Mouse (Mus musculus): Measurements from ENCODE around the gene Olfr52. TPM values are rescaled to one million over a fixed set of nuclear protein-coding genes. Genes with fewer than 3 reads are reported as not detected.
"Not testable (repeated sequence)": the region's sequence is repeated elsewhere in the genome, so short reads cannot be mapped to it uniquely, and the experiment has no call there.

The Olfr52 gene
- not detected in 2 replicates for total RNA-seq (2015; ENCODE audit: low replicate concordance)
- total RNA-seq (2017; ENCODE audit: low replicate concordance), result not detected in 2 replicates

GRCm38 (mm10) chr2:86185583-86185982 is at the start of gene Olfr52:
TSS of gene Olfr52 (minus strand) at chr2:86185683.
- no peak for ATAC-seq (replicated peaks; ENCODE audit: low FRiP score, poor library complexity, severe bottlenecking)

- ATAC-seq (replicated peaks; ENCODE audit: low FRiP score, poor library complexity, severe bottlenecking), result no peak
Measured at GRCm38 (mm10) chr2:86231301-86231700, 45.8 kb upstream of the Olfr52 start, which contains the start of gene Olfr1047. TSS of gene Olfr1047 (minus strand) at chr2:86231401.

GRCm38 (mm10) chr2:86219214-86219613 is 33.7 kb upstream of the Olfr52 start, which contains the start of gene Olfr1046:
TSS of gene Olfr1046 (minus strand) at chr2:86219314.
- no peak for ATAC-seq (replicated peaks; ENCODE audit: low FRiP score, poor library complexity, severe bottlenecking)

GRCm38 (mm10) chr2:86202909-86203308 is 17.4 kb upstream of the Olfr52 start, which contains the start of gene Olfr1045:
TSS of gene Olfr1045 (minus strand) at chr2:86203009.
- ATAC-seq (replicated peaks; ENCODE audit: low FRiP score, poor library complexity, severe bottlenecking), result no peak

- no peak for ATAC-seq (replicated peaks; ENCODE audit: low FRiP score, poor library complexity, severe bottlenecking)
Measured at GRCm38 (mm10) chr2:86195863-86196262, 10.4 kb upstream of the Olfr52 start.

GRCm38 (mm10) chr2:86179950-86180349 is 5.5 kb downstream of the Olfr52 start:
- no peak for ATAC-seq (replicated peaks; ENCODE audit: low FRiP score, poor library complexity, severe bottlenecking)

- ATAC-seq (replicated peaks; ENCODE audit: low FRiP score, poor library complexity, severe bottlenecking), result no peak
Measured at GRCm38 (mm10) chr2:86177720-86178119, 7.8 kb downstream of the Olfr52 start, which contains the start of gene Olfr1044. TSS of gene Olfr1044 (minus strand) at chr2:86177820.

- ATAC-seq (replicated peaks; ENCODE audit: low FRiP score, poor library complexity, severe bottlenecking), result not testable (repeated sequence)
Measured at GRCm38 (mm10) chr2:86175422-86175821, 10.1 kb downstream of the Olfr52 start.

GRCm38 (mm10) chr2:86167422-86167821 is 18.1 kb downstream of the Olfr52 start, which contains the start of gene Olfr1043:
TSS of gene Olfr1043 (minus strand) at chr2:86167522.
- no peak for ATAC-seq (replicated peaks; ENCODE audit: low FRiP score, poor library complexity, severe bottlenecking)

GRCm38 (mm10) chr2:86161738-86162137 is 23.7 kb downstream of the Olfr52 start, which contains the start of gene Olfr1042:
TSS of gene Olfr1042 (minus strand) at chr2:86161838.
- no peak for ATAC-seq (replicated peaks; ENCODE audit: low FRiP score, poor library complexity, severe bottlenecking)

GRCm38 (mm10) chr2:86146632-86147031 is 38.9 kb downstream of the Olfr52 start, which contains the start of gene Olfr1040:
TSS of gene Olfr1040 (minus strand) at chr2:86146732.
- ATAC-seq (replicated peaks; ENCODE audit: low FRiP score, poor library complexity, severe bottlenecking), result no peak

- ATAC-seq (replicated peaks; ENCODE audit: low FRiP score, poor library complexity, severe bottlenecking), result no peak
Measured at GRCm38 (mm10) chr2:86135828-86136227, 49.7 kb downstream of the Olfr52 start, which contains the start of gene Olfr1039. TSS of gene Olfr1039 (minus strand) at chr2:86135928.

Other genes with a start within 250 kb of the Olfr52 start
- gene Olfr1028, start 235.2 kb downstream of the Olfr52 start, total RNA-seq (2015; ENCODE audit: low replicate concordance), result not detected in 2 replicates
- gene Olfr1028, start 235.2 kb downstream of the Olfr52 start, total RNA-seq (2017; ENCODE audit: low replicate concordance), result not detected in 2 replicates
- gene Olfr1029, start 211.8 kb downstream of the Olfr52 start, total RNA-seq (2015; ENCODE audit: low replicate concordance), result not detected in 2 replicates
- gene Olfr1029, start 211.8 kb downstream of the Olfr52 start, total RNA-seq (2017; ENCODE audit: low replicate concordance), result not detected in 2 replicates
- not detected in 2 replicates for gene Olfr1030, start 206.4 kb downstream of the Olfr52 start, total RNA-seq (2015; ENCODE audit: low replicate concordance)
- gene Olfr1030, start 206.4 kb downstream of the Olfr52 start, total RNA-seq (2017; ENCODE audit: low replicate concordance), result not detected in 2 replicates
- not detected in 2 replicates for gene Olfr1031, start 195.4 kb downstream of the Olfr52 start, total RNA-seq (2015; ENCODE audit: low replicate concordance)
- gene Olfr1031, start 195.4 kb downstream of the Olfr52 start, total RNA-seq (2017; ENCODE audit: low replicate concordance), result not detected in 2 replicates
- gene Olfr1032, start 180.1 kb downstream of the Olfr52 start, total RNA-seq (2015; ENCODE audit: low replicate concordance), result not detected in 2 replicates
- gene Olfr1032, start 180.1 kb downstream of the Olfr52 start, total RNA-seq (2017; ENCODE audit: low replicate concordance), result not detected in 2 replicates
- not detected in 2 replicates for gene Olfr1033, start 165.1 kb downstream of the Olfr52 start, total RNA-seq (2015; ENCODE audit: low replicate concordance)
- not detected in 2 replicates for gene Olfr1033, start 165.1 kb downstream of the Olfr52 start, total RNA-seq (2017; ENCODE audit: low replicate concordance)
- gene Olfr1034, start 139.8 kb downstream of the Olfr52 start, total RNA-seq (2015; ENCODE audit: low replicate concordance), result not detected in 2 replicates
- not detected in 2 replicates for gene Olfr1034, start 139.8 kb downstream of the Olfr52 start, total RNA-seq (2017; ENCODE audit: low replicate concordance)
- not detected in 2 replicates for gene Olfr1036, start 111.7 kb downstream of the Olfr52 start, total RNA-seq (2015; ENCODE audit: low replicate concordance)
- gene Olfr1036, start 111.7 kb downstream of the Olfr52 start, total RNA-seq (2017; ENCODE audit: low replicate concordance), result not detected in 2 replicates
- not detected in 2 replicates for gene Olfr1037, start 98.3 kb downstream of the Olfr52 start, total RNA-seq (2015; ENCODE audit: low replicate concordance)
- not detected in 2 replicates for gene Olfr1037, start 98.3 kb downstream of the Olfr52 start, total RNA-seq (2017; ENCODE audit: low replicate concordance)
- not detected in 2 replicates for gene Olfr1039, start 49.8 kb downstream of the Olfr52 start, total RNA-seq (2015; ENCODE audit: low replicate concordance)
- not detected in 2 replicates for gene Olfr1039, start 49.8 kb downstream of the Olfr52 start, total RNA-seq (2017; ENCODE audit: low replicate concordance)
- not detected in 2 replicates for gene Olfr1040, start 39.0 kb downstream of the Olfr52 start, total RNA-seq (2015; ENCODE audit: low replicate concordance)
- gene Olfr1040, start 39.0 kb downstream of the Olfr52 start, total RNA-seq (2017; ENCODE audit: low replicate concordance), result not detected in 2 replicates
- gene Olfr1042, start 23.8 kb downstream of the Olfr52 start, total RNA-seq (2015; ENCODE audit: low replicate concordance), result not detected in 2 replicates
- not detected in 2 replicates for gene Olfr1042, start 23.8 kb downstream of the Olfr52 start, total RNA-seq (2017; ENCODE audit: low replicate concordance)
- not detected in 2 replicates for gene Olfr1043, start 18.2 kb downstream of the Olfr52 start, total RNA-seq (2015; ENCODE audit: low replicate concordance)
- gene Olfr1043, start 18.2 kb downstream of the Olfr52 start, total RNA-seq (2017; ENCODE audit: low replicate concordance), result not detected in 2 replicates
- gene Olfr1044, start 7.9 kb downstream of the Olfr52 start, total RNA-seq (2015; ENCODE audit: low replicate concordance), result not detected in 2 replicates
- gene Olfr1044, start 7.9 kb downstream of the Olfr52 start, total RNA-seq (2017; ENCODE audit: low replicate concordance), result not detected in 2 replicates
- not detected in 2 replicates for gene Olfr1045, start 17.3 kb upstream of the Olfr52 start, total RNA-seq (2015; ENCODE audit: low replicate concordance)
- gene Olfr1045, start 17.3 kb upstream of the Olfr52 start, total RNA-seq (2017; ENCODE audit: low replicate concordance), result not detected in 2 replicates
- gene Olfr1046, start 33.6 kb upstream of the Olfr52 start, total RNA-seq (2015; ENCODE audit: low replicate concordance), result not detected in 2 replicates
- not detected in 2 replicates for gene Olfr1046, start 33.6 kb upstream of the Olfr52 start, total RNA-seq (2017; ENCODE audit: low replicate concordance)
- gene Olfr1047, start 45.7 kb upstream of the Olfr52 start, total RNA-seq (2015; ENCODE audit: low replicate concordance), result not detected in 2 replicates
- not detected in 2 replicates for gene Olfr1047, start 45.7 kb upstream of the Olfr52 start, total RNA-seq (2017; ENCODE audit: low replicate concordance)
- gene Olfr1048, start 54.6 kb upstream of the Olfr52 start, total RNA-seq (2015; ENCODE audit: low replicate concordance), result not detected in 2 replicates
- gene Olfr1048, start 54.6 kb upstream of the Olfr52 start, total RNA-seq (2017; ENCODE audit: low replicate concordance), result not detected in 2 replicates
- not detected in 2 replicates for gene Olfr1049, start 72.6 kb upstream of the Olfr52 start, total RNA-seq (2015; ENCODE audit: low replicate concordance)
- not detected in 2 replicates for gene Olfr1049, start 72.6 kb upstream of the Olfr52 start, total RNA-seq (2017; ENCODE audit: low replicate concordance)
- not detected in 2 replicates for gene Olfr1051, start 93.4 kb upstream of the Olfr52 start, total RNA-seq (2015; ENCODE audit: low replicate concordance)
- not detected in 2 replicates for gene Olfr1051, start 93.4 kb upstream of the Olfr52 start, total RNA-seq (2017; ENCODE audit: low replicate concordance)
- not detected in 2 replicates for gene Olfr1052, start 106.8 kb upstream of the Olfr52 start, total RNA-seq (2015; ENCODE audit: low replicate concordance)
- gene Olfr1052, start 106.8 kb upstream of the Olfr52 start, total RNA-seq (2017; ENCODE audit: low replicate concordance), result not detected in 2 replicates
- not detected in 2 replicates for gene Olfr1053, start 129.6 kb upstream of the Olfr52 start, total RNA-seq (2015; ENCODE audit: low replicate concordance)
- gene Olfr1053, start 129.6 kb upstream of the Olfr52 start, total RNA-seq (2017; ENCODE audit: low replicate concordance), result not detected in 2 replicates
- not detected in 2 replicates for gene Olfr1054, start 149.8 kb upstream of the Olfr52 start, total RNA-seq (2015; ENCODE audit: low replicate concordance)
- gene Olfr1054, start 149.8 kb upstream of the Olfr52 start, total RNA-seq (2017; ENCODE audit: low replicate concordance), result not detected in 2 replicates
- not detected in 2 replicates for gene Olfr1055, start 164.6 kb upstream of the Olfr52 start, total RNA-seq (2015; ENCODE audit: low replicate concordance)
- not detected in 2 replicates for gene Olfr1055, start 164.6 kb upstream of the Olfr52 start, total RNA-seq (2017; ENCODE audit: low replicate concordance)
- gene Olfr1056, start 176.8 kb upstream of the Olfr52 start, total RNA-seq (2015; ENCODE audit: low replicate concordance), result not detected in 2 replicates
- gene Olfr1056, start 176.8 kb upstream of the Olfr52 start, total RNA-seq (2017; ENCODE audit: low replicate concordance), result not detected in 2 replicates
- not detected in 2 replicates for gene Olfr1057, start 192.7 kb upstream of the Olfr52 start, total RNA-seq (2015; ENCODE audit: low replicate concordance)
- not detected in 2 replicates for gene Olfr1057, start 192.7 kb upstream of the Olfr52 start, total RNA-seq (2017; ENCODE audit: low replicate concordance)
- not detected in 2 replicates for gene Olfr1058, start 202.9 kb upstream of the Olfr52 start, total RNA-seq (2015; ENCODE audit: low replicate concordance)
- gene Olfr1058, start 202.9 kb upstream of the Olfr52 start, total RNA-seq (2017; ENCODE audit: low replicate concordance), result not detected in 2 replicates
- gene Olfr1061, start 228.4 kb upstream of the Olfr52 start, total RNA-seq (2015; ENCODE audit: low replicate concordance), result not detected in 2 replicates
- not detected in 2 replicates for gene Olfr1061, start 228.4 kb upstream of the Olfr52 start, total RNA-seq (2017; ENCODE audit: low replicate concordance)
- not detected in 2 replicates for gene Olfr1062, start 241.1 kb upstream of the Olfr52 start, total RNA-seq (2015; ENCODE audit: low replicate concordance)
- not detected in 2 replicates for gene Olfr1062, start 241.1 kb upstream of the Olfr52 start, total RNA-seq (2017; ENCODE audit: low replicate concordance)

All from erythroid progenitor cell, adult 5-6 weeks (primary cell).